Mouse (Mus musculus): ENCODE results near the gene Ebf3.
A peak's percentile ranks its signal among the peaks of the same experiment; 100 is the strongest.

Ebf3 gene

DNA sequence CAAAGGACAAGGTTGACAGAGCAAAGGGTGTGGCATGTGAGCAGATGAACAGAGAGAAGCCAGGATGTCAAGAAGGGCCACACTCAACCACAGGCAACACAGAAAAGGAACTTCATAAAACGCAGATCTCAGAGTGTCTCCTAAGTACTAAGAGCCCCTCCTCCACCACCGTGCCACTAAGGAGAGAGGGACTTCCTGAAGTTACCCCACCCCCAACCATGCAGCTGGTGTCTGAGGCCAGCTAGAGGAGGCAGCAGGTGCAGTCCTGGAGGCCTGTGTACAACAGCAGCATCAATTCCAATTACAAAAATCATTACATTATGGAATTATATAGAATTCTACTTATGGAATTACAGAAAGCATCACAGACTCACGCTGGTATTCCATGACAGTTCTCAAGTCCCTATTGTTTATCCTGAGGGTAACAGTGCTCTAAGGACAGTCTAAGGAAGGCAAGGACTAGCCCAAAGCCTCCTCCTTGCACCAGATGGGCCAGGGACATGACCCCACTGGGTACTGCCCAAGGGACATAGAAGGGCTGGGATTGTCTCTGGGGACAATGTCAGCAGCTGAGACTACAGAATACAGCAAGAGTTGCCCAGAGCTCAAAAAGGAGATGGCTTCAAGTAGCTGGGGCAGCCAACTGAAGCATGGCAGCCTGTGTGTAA lies 24.8 kb downstream of the Ebf3 start:
- DNase-seq (ENCODE audit: low read depth, low spot score) = no peak

DNA sequence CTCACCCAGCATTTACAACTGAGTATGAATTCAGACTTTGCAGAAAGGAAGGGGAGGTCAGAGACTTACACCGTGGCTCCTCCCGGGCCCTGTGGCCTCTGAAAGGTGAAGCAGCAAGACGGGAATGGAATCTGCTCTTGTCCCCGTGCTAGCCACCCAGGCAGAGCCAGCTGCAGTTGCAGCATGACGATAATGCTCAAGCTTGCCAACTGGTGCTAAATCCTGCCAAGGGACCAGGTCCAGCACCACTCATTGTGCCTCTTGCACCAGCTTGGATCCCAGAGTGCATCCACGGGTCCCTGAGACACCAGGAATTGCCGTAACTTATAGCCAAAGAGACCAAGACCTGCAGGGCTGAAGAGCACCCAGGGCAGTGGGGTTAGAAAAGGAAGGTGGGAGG lies 36.1 kb downstream of the Ebf3 start:
- no peak for DNase-seq (ENCODE audit: low read depth, low spot score)

DNA sequence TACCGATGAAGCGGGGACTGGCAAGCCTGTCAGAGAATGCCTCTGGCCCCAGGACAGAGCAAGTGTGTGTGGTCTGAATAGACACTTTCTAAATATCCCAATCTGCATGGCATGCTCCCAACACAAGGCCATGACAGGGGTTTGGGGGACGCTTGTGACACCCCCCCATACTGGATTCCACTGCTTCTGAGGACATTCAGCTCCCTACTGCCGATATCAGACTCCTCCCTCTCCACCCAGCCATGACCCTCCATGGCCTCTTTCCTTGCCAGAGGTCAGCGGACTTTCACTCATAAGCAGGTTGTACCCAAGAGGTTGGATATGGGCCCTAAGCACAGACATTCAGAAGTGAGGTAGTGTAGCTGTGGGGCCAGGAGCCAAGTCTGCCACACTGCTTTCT lies 36.5 kb downstream of the Ebf3 start:
- no peak for DNase-seq (ENCODE audit: low read depth, low spot score)

DNA sequence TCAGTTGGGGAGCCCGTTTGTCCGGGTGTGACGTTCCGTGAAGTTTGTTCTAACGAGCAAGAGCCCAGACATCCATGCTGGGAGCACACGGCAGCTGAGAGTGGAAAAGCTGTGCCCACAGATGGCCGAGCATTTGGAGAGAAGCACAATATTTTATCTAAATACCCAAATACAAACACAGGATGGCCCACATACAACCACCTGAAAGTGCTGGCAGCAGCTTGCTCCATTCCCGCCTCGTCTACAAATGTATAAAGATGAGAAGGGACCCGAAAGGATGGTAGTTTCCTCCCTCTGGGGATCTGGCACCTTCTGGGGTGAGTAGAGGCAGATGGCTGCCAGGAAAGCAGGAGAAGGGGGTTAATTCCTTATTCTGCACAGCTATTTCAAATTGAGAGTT lies 42.0 kb downstream of the Ebf3 start:
- no peak for DNase-seq (ENCODE audit: low read depth, low spot score)

DNA sequence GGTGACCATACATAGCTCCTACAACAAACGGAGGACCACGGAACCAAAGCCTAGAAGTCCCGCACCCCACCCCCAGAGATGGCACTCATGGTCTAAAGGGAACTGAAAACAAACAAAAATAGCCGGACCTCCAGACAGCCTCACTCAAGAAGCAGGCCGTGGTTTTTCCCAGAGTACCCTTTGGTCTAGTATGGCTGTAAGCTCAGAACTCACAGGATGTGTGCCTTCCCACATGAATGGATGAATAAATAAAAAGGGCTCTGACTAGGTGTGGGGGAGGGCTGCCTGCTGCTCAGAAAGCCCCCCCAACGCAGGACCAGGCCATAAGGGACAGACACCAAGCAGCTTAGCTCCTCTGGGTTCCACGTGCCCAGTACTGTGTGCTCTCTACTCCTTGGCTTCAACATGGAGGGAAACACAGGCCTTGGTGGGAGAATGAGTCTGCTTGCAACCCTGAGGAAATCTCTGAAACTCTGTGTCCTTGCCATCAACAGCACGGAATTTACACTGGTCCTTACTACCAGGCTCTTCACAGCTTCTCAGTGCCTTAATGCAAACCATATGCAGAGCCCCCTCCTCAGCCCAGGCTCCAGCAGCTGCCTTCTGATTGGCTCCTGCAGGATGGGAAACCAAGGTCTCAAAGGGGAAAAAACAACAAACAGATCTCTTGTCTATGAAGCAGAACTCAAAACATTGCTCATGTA lies 45.6 kb downstream of the Ebf3 start:
- peak; percentile 86 for DNase-seq (ENCODE audit: low read depth, low spot score)

DNA sequence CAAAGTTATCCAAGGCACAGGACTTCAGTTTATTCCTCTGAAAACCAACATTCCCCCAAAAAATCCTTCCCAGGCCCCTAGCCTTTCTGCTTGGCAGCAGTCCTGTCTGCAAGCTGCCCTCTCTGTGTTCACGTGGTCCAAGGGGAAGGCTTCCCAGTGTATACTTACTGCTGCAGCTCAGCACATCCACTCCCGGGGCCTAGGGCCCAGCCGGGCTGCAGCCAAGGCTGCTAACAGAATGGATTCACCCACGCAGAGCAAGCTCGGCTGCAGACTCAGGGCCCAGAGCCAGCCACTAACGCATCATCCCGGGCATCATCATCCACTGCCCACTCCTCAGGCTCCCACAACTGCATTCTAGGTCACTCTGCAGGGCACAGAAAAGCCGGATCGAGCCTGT lies 46.8 kb downstream of the Ebf3 start:
- no peak for DNase-seq (ENCODE audit: low read depth, low spot score)

DNA sequence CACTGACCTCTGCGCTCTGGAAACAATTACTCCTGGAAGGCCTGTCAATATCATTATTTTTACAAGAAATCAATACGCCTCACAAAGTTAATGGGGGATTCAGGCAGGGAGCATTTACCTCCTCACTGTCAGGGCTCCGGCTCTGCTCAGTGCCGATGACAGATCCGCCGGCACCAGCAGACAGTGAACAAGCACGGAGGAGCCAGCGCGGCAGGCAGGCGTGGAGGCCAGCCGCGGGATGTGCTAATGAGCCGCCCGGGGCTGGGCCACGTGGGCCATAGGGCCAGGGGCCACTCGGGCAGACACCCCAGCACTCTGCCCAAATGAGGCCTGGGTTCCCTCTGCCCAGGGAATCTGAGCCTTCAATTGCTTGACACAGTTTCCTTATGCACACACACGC lies 47.7 kb downstream of the Ebf3 start:
- DNase-seq (ENCODE audit: low read depth, low spot score) = no peak

DNA sequence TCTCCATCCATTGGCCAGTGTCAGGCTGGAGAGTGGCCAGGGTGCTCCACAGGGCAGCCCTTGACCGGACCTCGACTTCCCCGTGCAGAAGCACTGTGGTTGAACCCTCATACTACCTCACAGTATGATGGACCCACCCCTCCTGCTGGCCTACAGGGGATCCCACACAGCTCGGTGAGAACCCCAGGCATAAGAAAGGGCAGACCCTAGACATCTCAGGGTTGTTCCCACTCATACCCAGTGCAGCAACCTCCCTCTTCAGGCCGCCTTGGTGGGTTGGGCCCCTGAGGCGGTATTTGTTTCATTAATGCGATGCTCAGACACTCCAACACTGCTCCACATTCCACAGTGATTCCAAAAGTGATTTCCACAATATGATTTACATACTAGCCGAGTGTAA lies 51.9 kb downstream of the Ebf3 start:
- DNase-seq (ENCODE audit: low read depth, low spot score) = no peak

DNA sequence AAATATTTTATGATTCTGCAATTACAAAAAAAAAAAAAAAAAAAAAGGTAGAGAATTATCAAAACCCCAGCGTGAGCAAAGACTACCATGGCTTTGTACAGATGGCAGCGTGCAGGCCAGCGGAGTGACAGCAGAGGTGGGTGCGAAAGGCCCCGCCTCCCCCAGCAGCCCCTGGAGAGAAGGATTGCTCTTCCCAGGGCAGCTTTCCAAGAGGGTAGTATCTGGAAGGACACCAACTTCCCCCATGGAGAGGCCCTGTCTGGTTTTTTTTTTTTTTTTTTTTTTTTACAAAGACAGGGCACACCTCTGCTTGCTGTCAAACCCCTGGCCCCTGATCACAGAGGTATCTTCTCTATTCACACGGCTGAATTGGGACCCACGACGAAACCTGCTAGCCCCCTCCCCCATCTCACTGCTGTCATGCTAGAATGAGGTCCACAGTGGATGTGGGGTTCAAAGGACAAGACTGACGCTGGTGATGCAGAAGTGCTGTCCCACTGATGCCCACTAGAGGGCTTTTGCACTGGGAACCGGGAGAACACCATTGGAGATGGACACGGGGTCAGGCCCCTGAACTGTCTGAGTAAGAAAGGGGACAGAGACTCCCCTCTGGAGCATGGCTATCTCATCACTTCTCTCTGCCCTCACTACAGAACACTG lies 67.9 kb downstream of the Ebf3 start:
- peak; percentile 72 for DNase-seq (ENCODE audit: low read depth, low spot score)

DNA sequence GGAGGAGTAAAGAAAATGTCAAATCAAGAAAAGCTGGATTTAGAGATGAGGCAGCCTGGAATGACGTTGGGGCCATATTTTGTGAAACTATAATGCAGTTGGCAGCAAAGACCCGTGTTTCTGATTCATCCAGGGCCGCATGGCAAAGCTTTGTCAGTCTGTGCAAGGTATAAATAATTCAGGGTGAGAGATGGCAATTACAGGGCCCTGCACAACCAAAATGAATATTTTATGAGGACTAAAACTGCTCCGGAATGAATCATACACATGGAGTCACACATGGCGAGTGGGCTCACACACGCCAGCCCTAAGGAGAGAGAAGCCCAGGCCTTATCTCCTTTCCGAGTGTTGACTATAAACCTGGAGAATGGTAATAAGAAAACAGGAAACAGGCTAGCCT lies 69.4 kb downstream of the Ebf3 start:
- no peak for DNase-seq (ENCODE audit: low read depth, low spot score)

DNA sequence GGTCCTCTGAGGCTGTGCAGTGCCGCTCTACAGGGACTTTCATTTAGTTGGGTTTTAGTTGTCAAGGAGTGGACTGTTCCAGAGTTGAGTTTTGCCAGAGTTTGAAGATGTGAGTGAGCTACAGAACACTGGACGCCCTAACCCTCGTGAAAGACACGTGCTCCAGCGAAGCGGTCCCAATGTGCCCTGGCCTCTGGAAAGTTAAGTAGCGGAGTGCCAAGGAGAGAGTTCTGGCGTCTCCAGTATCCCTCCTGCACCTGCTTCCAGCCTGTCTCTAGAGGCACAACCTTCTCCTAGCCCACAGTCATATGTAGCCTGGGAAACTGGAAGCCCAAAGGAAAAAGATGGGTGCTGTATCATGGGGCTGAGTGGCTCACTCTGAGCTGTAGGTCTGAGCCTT lies 73.8 kb downstream of the Ebf3 start:
- no peak for DNase-seq (ENCODE audit: low read depth, low spot score)

DNA sequence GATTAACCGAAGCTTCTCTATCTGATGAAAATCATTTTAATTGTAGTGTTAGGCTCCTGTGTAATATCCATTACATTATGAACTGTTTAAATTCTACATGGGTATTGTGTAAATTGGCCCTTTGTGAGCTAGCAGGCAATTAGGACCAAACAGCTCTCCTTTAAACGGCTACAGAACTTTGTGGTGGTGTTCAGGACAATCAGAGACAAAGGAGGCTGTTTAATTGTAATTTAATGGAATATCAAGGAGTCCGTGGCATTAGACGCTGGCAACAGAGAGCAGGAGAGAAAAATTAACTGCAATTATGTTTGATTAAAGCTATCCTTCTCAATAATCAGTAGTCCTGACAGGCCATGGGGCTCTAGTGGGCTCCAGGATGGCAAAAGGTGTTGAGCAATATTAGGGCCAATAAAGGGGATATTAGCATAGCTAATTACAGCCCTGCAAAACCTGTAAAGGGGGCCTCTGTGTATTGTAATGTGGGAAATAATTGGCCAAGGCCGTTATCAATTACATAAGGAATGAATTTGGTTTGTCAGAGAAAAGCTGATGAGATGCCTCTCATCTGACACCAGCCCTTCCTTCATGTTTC lies 74.6 kb downstream of the Ebf3 start:
- DNase-seq (ENCODE audit: low read depth, low spot score) = no peak

DNA sequence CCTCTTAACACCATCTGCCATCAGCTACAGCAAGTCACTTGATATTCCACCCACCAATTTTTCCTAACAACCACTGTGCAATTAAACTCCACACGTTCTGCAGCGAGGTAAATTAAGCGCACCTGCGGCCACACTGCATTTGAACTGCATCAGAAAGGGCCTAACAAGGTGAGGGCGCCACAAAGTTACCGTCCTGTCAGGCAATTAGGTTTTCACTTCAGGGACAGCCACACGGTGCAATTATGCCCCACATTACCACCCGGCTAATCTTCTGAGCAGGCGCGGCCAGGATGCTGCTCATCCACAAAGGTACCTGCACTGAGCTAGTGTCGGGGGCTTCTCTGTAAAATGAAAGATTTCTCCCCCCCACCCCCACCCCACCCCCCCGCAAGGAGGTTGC lies 76.8 kb downstream of the Ebf3 start:
- DNase-seq (ENCODE audit: low read depth, low spot score) = no peak

DNA sequence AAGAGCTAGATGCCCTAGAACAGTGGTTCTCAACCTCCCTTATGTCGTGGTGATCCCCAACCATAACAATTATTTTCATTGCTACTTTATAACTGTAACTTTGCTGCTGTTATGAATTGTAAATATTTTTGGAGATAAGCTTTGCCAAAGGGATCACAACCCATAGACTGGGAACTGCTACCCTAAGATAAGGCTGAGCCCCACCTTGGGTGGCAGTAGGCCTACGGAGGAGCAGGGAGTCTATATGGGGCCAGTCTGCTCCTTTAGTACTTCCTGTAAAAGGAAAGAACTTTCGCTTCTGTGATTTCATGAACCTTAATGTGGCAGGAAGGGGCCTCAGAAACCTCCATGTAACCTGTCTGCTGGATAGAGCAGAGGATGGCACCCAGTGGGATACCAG lies 90.4 kb downstream of the Ebf3 start:
- DNase-seq (ENCODE audit: low read depth, low spot score) = no peak

DNA sequence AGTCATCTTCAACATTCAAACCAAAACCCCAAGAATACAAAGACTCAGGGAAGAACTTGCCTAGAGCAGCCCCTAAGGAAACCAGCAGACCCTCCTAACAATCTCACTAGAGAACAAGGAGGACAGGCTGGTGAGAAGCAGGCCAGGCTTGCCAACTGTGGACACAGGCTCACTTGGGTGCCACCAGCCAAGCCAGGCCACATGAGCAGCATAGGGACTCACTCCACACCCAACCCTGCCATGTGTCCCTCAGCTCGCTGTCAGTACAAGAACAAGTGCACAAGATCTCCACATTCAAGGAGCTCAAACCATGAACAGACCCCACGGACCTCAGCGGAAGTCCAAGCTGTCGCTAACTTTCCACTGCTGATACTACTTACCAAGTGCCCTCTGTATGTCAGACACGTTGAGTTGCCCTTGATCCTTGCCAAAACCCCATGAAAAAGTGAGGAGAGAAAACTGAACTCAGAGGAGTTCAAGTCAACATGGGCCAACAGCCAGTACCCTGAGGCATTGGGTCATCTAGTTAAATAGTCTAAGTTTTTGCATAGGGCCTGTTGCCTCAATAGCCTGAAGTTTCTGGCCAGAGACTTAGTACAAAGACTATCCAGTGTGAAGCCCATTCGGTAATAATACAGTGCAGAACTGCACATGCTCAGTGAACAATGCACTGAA lies 91.3 kb downstream of the Ebf3 start:
- no peak for DNase-seq (ENCODE audit: low read depth, low spot score)

DNA sequence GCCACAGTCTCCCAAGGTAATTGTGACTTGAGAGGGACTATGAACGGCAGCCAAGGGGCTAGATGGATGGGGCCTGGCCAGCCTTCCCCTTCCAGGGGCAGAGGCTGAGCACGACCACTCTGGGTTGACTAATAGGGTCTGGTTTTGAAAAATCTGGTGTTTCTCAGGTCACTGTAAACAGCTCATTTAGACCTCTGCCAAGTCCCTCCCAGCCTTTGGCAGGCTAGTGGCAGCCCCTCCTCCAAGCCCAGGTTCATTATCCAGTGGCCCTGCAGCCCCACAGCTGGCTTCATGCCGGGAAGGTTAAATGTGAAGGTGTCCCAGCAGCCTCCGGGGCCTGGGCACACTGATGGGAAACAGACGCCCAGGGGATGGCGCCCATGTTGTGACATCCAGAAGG lies 92.6 kb downstream of the Ebf3 start:
- peak; percentile 90 for DNase-seq (ENCODE audit: low read depth, low spot score)

DNA sequence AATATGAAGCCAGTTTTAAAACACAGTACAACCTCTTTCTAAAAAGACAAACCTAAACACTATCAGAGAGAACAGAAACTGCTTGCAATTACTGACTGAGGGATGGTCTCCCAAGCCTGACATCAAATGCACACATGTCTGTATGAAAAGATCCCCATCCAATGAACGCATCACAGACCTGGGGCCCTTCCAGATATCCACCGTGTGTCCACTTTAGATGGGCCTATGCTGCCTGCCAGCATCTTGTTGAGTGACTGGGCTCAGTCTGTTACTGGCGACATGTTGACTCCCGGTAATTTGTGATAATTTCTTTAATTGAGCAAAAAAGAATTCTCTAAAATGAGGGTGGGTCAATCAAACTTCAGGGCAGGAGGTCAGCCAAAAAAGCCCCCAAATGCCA lies 93.8 kb downstream of the Ebf3 start:
- DNase-seq (ENCODE audit: low read depth, low spot score) = no peak

DNA sequence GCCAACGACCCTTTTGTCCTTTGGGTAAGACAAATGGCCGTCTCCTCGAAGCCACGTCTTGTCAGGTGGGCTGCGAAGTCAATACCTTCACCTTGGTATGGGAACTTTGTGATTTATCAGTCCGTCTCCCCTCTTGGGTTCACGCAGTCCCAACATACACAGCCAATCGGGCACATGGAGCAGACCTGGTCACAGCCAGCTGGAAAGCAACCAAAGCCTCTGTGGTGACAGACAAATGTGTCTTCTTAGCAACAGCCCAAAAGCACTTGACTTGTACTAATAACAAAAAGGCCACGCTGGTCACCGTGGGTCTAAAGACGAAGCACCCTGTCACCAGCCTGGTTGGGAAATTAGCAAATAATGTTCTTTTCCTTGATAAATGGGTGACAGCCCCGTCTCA lies 95.5 kb downstream of the Ebf3 start:
- no peak for DNase-seq (ENCODE audit: low read depth, low spot score)

DNA sequence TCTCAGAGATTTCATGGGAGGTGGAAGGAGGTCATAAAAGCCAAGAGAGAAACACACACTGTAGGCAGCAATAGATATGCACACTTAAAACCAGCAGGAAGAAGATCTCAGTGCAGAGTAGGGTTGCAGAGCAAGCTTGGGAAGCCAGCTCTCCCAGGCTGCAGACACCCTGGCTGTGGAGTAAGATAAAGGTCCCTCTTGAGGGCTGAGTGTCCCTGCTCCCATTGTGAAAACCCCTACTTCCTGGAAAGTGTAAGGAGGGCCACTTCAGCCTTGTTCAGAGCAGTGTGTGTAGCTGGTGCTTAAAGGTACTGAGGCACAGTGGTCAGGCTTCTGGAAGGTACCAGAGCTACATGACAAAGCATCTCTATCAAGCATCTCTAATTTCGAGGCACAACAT lies 100.8 kb downstream of the Ebf3 start:
- no peak for DNase-seq (ENCODE audit: low read depth, low spot score)

DNA sequence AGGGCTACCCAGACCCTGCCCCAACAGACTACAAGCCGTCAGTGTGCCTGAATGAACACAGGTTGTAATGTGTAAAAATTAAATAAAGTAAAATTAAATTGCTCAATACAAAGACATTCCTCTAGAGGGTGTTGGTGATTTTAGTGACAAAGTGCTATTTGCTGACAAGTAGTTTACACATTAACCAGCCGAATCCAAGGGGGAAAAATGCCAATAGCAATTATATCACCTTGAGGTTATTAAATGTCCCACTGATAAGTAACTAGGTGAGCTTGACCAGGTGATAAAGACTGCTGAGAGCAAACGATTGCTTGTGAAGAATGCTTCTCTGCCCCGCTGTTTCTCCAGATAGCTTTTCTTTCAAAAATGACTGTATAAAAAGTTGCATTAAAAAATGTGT lies 102.9 kb downstream of the Ebf3 start:
- DNase-seq (ENCODE audit: low read depth, low spot score) = no peak

DNA sequence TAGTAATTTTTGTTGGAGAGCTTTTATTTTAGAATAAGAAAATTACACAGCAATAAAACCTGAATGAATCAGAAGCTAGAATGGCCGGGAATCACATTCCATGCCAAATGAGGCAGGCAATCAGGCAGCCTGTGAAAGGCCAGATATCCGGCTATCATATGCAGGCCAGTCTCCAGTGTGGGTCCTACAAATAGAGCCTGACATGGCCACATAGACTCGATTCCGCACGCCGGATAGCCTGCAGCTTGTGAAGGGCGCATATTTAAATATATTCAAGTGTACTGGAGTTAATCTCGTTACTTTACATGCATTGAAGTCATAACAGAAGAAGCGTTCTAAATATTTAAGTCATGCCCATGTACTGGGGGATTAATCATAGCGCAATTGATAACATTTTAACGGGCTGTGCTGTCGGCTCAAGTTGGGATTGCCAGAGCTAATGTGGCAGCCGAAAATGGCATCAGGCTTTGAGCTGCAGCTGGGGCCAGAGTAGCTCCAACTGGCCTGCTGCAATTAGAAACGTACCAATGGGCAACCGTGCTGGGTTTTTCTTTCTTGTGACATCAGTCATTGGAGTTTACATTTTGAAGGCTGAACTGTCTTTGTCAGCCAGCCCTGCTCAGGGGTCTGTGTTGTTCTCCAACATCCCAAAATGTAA lies 104.4 kb downstream of the Ebf3 start:
- no peak for DNase-seq (ENCODE audit: low read depth, low spot score)

DNA sequence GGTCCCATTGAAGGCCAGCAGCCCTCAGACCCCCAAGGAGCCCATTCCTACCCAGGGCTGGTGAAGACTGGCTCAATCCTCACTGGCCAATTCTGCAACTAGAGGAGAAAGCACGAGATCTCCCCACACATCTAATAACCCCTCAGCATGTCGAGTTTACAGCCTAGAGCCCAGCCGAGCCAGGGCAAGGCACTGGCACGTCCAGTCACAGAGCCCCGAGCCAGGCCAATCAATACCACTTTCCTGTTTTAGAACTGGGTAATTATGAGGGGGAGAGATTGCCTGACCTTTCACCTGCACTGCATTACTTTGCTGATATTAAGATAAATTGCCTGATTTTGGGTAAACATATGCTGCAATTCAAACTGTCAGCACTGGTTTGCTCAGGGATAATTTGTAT lies 105.7 kb downstream of the Ebf3 start:
- DNase-seq (ENCODE audit: low read depth, low spot score) = no peak
